Mouse (Mus musculus): ENCODE measurements around the gene Prox2. TPM values are rescaled to one million over a fixed set of nuclear protein-coding genes. Genes with fewer than 3 reads are reported as not detected.
A peak's percentile ranks its signal among the peaks of the same experiment; 100 is the strongest.

Gene Prox2
- polyA plus RNA-seq, 1 experiment from 2014 or later = 2.9 TPM

- WGBS = 89% methylated on average over 8 of the region's 8 CpGs
- no peak overlapping the region for H3K4me2 ChIP-seq (ENCODE audit: low read depth, low read length)
- H3K36me3 ChIP-seq (ENCODE audit: control insufficient read depth, insufficient read depth, low read length) = no peaks in the 10 kb centered on the region
- H3K9me3 ChIP-seq (replicated peaks; ENCODE audit: control insufficient read depth, low read length) = no peaks in the 10 kb centered on the region
- peaks cover 4% of the 10 kb centered on the region for H3K4me1 ChIP-seq (ENCODE audit: control insufficient read depth, insufficient read depth, low read length)
- no peak for ATAC-seq (ENCODE audit: insufficient read depth, low FRiP score)
- no peak overlapping the region for H3K27ac ChIP-seq (ENCODE audit: low read length)
- no peak overlapping the region for H3K4me3 ChIP-seq (replicated peaks; ENCODE audit: low read length)
- no peaks in the 10 kb centered on the region for H3K27me3 ChIP-seq (ENCODE audit: control insufficient read depth, insufficient read depth, low read length)
- H3K9ac ChIP-seq (ENCODE audit: low read length) = no peak overlapping the region
These were observed 5.8 kb downstream of the Prox2 start for GRCm38 (mm10) chr12:85104789-85105188.

GRCm38 (mm10) chr12:85103096-85103495 lies 7.5 kb downstream of the Prox2 start:
- Histone ChIP-seq H3K4me1 (ENCODE audit: control insufficient read depth, insufficient read depth, low read length) (no peaks in the 10 kb centered on the region), H3K4me3 (replicated peaks; ENCODE audit: low read length) (no peak overlapping the region), H3K27me3 (ENCODE audit: control insufficient read depth, insufficient read depth, low read length) (no peaks in the 10 kb centered on the region), H3K9me3 (replicated peaks; ENCODE audit: control insufficient read depth, low read length) (no peaks in the 10 kb centered on the region), H3K27ac (ENCODE audit: low read length) (no peak overlapping the region), H3K36me3 (ENCODE audit: control insufficient read depth, insufficient read depth, low read length) (no peaks in the 10 kb centered on the region), H3K9ac (ENCODE audit: low read length) (no peak overlapping the region), H3K4me2 (ENCODE audit: low read depth, low read length) (no peak overlapping the region)
- WGBS = 59% methylated on average over 8 of the region's 8 CpGs
- ATAC-seq (ENCODE audit: insufficient read depth, low FRiP score) = no peak

- no peak overlapping the region for H3K27ac ChIP-seq (ENCODE audit: low read length)
- no peaks in the 10 kb centered on the region for H3K36me3 ChIP-seq (ENCODE audit: control insufficient read depth, insufficient read depth, low read length)
- H3K9me3 ChIP-seq (replicated peaks; ENCODE audit: control insufficient read depth, low read length) = no peaks in the 10 kb centered on the region
- no peak overlapping the region for H3K9ac ChIP-seq (ENCODE audit: low read length)
- H3K4me3 ChIP-seq (replicated peaks; ENCODE audit: low read length) = no peak overlapping the region
- no peaks in the 10 kb centered on the region for H3K27me3 ChIP-seq (ENCODE audit: control insufficient read depth, insufficient read depth, low read length)
- ATAC-seq (ENCODE audit: insufficient read depth, low FRiP score) = no peak
- H3K4me1 ChIP-seq (ENCODE audit: control insufficient read depth, insufficient read depth, low read length) = no peaks in the 10 kb centered on the region
- 75% methylated on average over 5 of the region's 5 CpGs for WGBS
- no peak overlapping the region for H3K4me2 ChIP-seq (ENCODE audit: low read depth, low read length)
These were observed 8.9 kb downstream of the Prox2 start for GRCm38 (mm10) chr12:85101521-85102106.

- H3K27ac ChIP-seq (ENCODE audit: low read length) = no peak overlapping the region
- no peak overlapping the region for H3K4me3 ChIP-seq (replicated peaks; ENCODE audit: low read length)
These were observed 9.6 kb downstream of the Prox2 start for GRCm38 (mm10) chr12:85101001-85101400.

GRCm38 (mm10) chr12:85095859-85096258 lies 14.7 kb downstream of the Prox2 start:
- no peak for ATAC-seq (ENCODE audit: insufficient read depth, low FRiP score)
- Histone ChIP-seq H3K9me3 (replicated peaks; ENCODE audit: control insufficient read depth, low read length) (no peaks in the 10 kb centered on the region), H3K27me3 (ENCODE audit: control insufficient read depth, insufficient read depth, low read length) (no peaks in the 10 kb centered on the region), H3K4me2 (ENCODE audit: low read depth, low read length) (no peak overlapping the region), H3K9ac (ENCODE audit: low read length) (no peak overlapping the region), H3K4me3 (replicated peaks; ENCODE audit: low read length) (no peak overlapping the region), H3K36me3 (ENCODE audit: control insufficient read depth, insufficient read depth, low read length) (no peaks in the 10 kb centered on the region), H3K27ac (ENCODE audit: low read length) (no peak overlapping the region), H3K4me1 (ENCODE audit: control insufficient read depth, insufficient read depth, low read length) (0 out of 2 replicates have a peak, but pooled peaks cover 4% of the 10 kb centered on the region)
- 83% methylated on average over 7 of the region's 7 CpGs for WGBS

More at GRCm38 (mm10) chr12:85101001-85101400, 9.6 kb downstream of the Prox2 start:
- Histone ChIP-seq H3K4me2 (ENCODE audit: low read depth, low read length) (no peak overlapping the region), H3K36me3 (ENCODE audit: control insufficient read depth, insufficient read depth, low read length) (no peaks in the 10 kb centered on the region), H3K9me3 (replicated peaks; ENCODE audit: control insufficient read depth, low read length) (no peaks in the 10 kb centered on the region), H3K9ac (ENCODE audit: low read length) (no peak overlapping the region), H3K4me1 (ENCODE audit: control insufficient read depth, insufficient read depth, low read length) (no peaks in the 10 kb centered on the region), H3K27me3 (ENCODE audit: control insufficient read depth, insufficient read depth, low read length) (no peaks in the 10 kb centered on the region)
- WGBS = 60% methylated on average over 14 of the region's 14 CpGs
- no peak for ATAC-seq (ENCODE audit: insufficient read depth, low FRiP score)

- 83% methylated on average over 11 of the region's 11 CpGs for WGBS
These were observed 15.4 kb downstream of the Prox2 start for GRCm38 (mm10) chr12:85095146-85095545.

GRCm38 (mm10) chr12:85094706-85095105 lies 15.9 kb downstream of the Prox2 start:
- H3K4me2 ChIP-seq (ENCODE audit: low read depth, low read length) = no peak overlapping the region
- no peaks in the 10 kb centered on the region for H3K27me3 ChIP-seq (ENCODE audit: control insufficient read depth, insufficient read depth, low read length)
- H3K9ac ChIP-seq (ENCODE audit: low read length) = no peak overlapping the region
- ATAC-seq (ENCODE audit: insufficient read depth, low FRiP score) = no peak
- H3K36me3 ChIP-seq (ENCODE audit: control insufficient read depth, insufficient read depth, low read length) = no peaks in the 10 kb centered on the region
- no peak overlapping the region for H3K27ac ChIP-seq (ENCODE audit: low read length)
- H3K4me3 ChIP-seq (replicated peaks; ENCODE audit: low read length) = no peak overlapping the region
- H3K4me1 ChIP-seq (ENCODE audit: control insufficient read depth, insufficient read depth, low read length) = 0 out of 2 replicates have a peak, but pooled peaks cover 4% of the 10 kb centered on the region
- WGBS = 77% methylated on average over 10 of the region's 10 CpGs
- H3K9me3 ChIP-seq (replicated peaks; ENCODE audit: control insufficient read depth, low read length) = no peaks in the 10 kb centered on the region

More at GRCm38 (mm10) chr12:85095146-85095545, 15.4 kb downstream of the Prox2 start:
- 0 out of 2 replicates have a peak, but pooled peaks cover 4% of the 10 kb centered on the region for H3K4me1 ChIP-seq (ENCODE audit: control insufficient read depth, insufficient read depth, low read length)
- no peak overlapping the region for H3K4me2 ChIP-seq (ENCODE audit: low read depth, low read length)
- H3K9me3 ChIP-seq (replicated peaks; ENCODE audit: control insufficient read depth, low read length) = no peaks in the 10 kb centered on the region
- no peak overlapping the region for H3K9ac ChIP-seq (ENCODE audit: low read length)
- no peak for ATAC-seq (ENCODE audit: insufficient read depth, low FRiP score)
- no peak overlapping the region for H3K4me3 ChIP-seq (replicated peaks; ENCODE audit: low read length)
- no peaks in the 10 kb centered on the region for H3K27me3 ChIP-seq (ENCODE audit: control insufficient read depth, insufficient read depth, low read length)
- no peaks in the 10 kb centered on the region for H3K36me3 ChIP-seq (ENCODE audit: control insufficient read depth, insufficient read depth, low read length)
- no peak overlapping the region for H3K27ac ChIP-seq (ENCODE audit: low read length)

GRCm38 (mm10) chr12:85094010-85094409 lies 16.5 kb downstream of the Prox2 start:
- Histone ChIP-seq H3K4me1 (ENCODE audit: control insufficient read depth, insufficient read depth, low read length) (0 out of 2 replicates have a peak, but pooled peaks cover 4% of the 10 kb centered on the region), H3K27me3 (ENCODE audit: control insufficient read depth, insufficient read depth, low read length) (no peaks in the 10 kb centered on the region), H3K9ac (ENCODE audit: low read length) (0 out of 2 replicates have a peak overlapping the region, but pooled peaks have one; percentile 8), H3K36me3 (ENCODE audit: control insufficient read depth, insufficient read depth, low read length) (no peaks in the 10 kb centered on the region), H3K4me2 (ENCODE audit: low read depth, low read length) (peak overlapping the region; percentile 11; the same call in 1 of the 2 replicates), H3K9me3 (replicated peaks; ENCODE audit: control insufficient read depth, low read length) (0 out of 2 replicates have a peak, but pooled peaks cover 2% of the 10 kb centered on the region), H3K27ac (ENCODE audit: low read length) (no peak overlapping the region), H3K4me3 (replicated peaks; ENCODE audit: low read length) (no peak overlapping the region)
- 22% methylated on average over 14 of the region's 14 CpGs for WGBS
- peak; percentile 70; the same call in 1 of the 2 replicates for ATAC-seq (ENCODE audit: insufficient read depth, low FRiP score)

- no peak for ATAC-seq (ENCODE audit: insufficient read depth, low FRiP score)
- 0 out of 2 replicates have a peak, but pooled peaks cover 4% of the 10 kb centered on the region for H3K4me1 ChIP-seq (ENCODE audit: control insufficient read depth, insufficient read depth, low read length)
- H3K4me3 ChIP-seq (replicated peaks; ENCODE audit: low read length) = no peak overlapping the region
- H3K4me2 ChIP-seq (ENCODE audit: low read depth, low read length) = no peak overlapping the region
- H3K9ac ChIP-seq (ENCODE audit: low read length) = no peak overlapping the region
- peaks cover 14% of the 10 kb centered on the region; the same call in 1 of the 2 replicates for H3K36me3 ChIP-seq (ENCODE audit: control insufficient read depth, insufficient read depth, low read length)
- 5% methylated on average over 3 of the region's 3 CpGs for WGBS
- no peak overlapping the region for H3K27ac ChIP-seq (ENCODE audit: low read length)
- 0 out of 2 replicates have a peak, but pooled peaks cover 2% of the 10 kb centered on the region for H3K9me3 ChIP-seq (replicated peaks; ENCODE audit: control insufficient read depth, low read length)
- H3K27me3 ChIP-seq (ENCODE audit: control insufficient read depth, insufficient read depth, low read length) = no peaks in the 10 kb centered on the region
These were observed 18.3 kb downstream of the Prox2 start for GRCm38 (mm10) chr12:85092214-85092613.
